Mouse (Mus musculus): ENCODE data around the gene Bche. TPM values are rescaled to one million over a fixed set of nuclear protein-coding genes. Genes with fewer than 3 reads are reported as not detected.
A peak's percentile ranks its signal among the peaks of the same experiment; 100 is the strongest.

Bche gene
- 3.6 and 4.3 TPM in 2 replicates for polyA plus RNA-seq (2016; fragmentation: Nextera tagmentation; extraction: Ambion mirVana)

DNA sequence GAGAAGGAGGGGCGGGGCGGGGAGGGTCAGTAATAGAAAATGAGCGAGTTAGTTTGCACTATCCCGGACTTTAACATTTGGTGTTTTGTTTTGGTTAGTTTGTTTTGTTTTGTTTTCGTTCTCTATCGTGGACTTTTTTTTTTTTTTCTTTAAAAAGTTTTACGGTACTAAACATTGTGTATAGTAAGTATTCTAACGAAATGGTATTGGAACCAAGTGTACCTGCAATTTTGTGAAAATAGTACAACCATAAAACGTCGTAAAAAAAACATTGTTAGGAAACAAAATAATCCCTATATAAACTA, at the start of gene Bche:
Gene Bche, minus strand, starts transcription at position 6 of the 305 bp plus-strand sequence.
- 26% methylated on average over 10 of the region's 10 CpGs for WGBS
- DNase-seq (ENCODE audit: low spot score), result no peak
- peak within 1 kb of the TSS; percentile 56 for H3K4me3 ChIP-seq
- H3K36me3 ChIP-seq, result no peaks in the 10 kb centered on the region
- peak within 1 kb of the TSS; percentile 82 for H3K27ac ChIP-seq (replicated peaks)
- H3K4me1 ChIP-seq, result no peaks in the 10 kb centered on the region
- H3K9me3 ChIP-seq (replicated peaks), result no peaks in the 10 kb centered on the region
- H3K27me3 ChIP-seq (ENCODE audit: low read depth, poor library complexity, severe bottlenecking), result no peaks in the 10 kb centered on the region

DNA sequence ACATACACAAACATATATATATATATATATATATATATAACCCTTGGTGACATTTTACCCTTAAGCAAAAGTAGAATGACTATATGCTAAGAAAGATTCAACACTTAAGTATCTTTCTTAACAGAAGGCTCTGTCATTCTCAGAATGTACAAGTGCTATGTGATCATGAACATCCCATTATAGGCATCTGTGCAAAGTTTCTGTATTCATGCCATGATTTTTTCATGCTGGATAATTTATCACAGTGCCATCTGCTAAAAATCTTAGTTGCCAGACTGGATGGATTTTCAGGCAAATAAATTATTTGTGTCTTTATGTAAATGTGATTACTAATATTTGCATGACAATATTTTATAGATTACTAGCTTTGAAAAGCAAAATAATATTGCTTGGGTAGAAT, 33.8 kb upstream of the Bche start:
- H3K4me3 ChIP-seq, result no peak overlapping the region
- no peaks in the 10 kb centered on the region for H3K9me3 ChIP-seq (replicated peaks)
- DNase-seq (ENCODE audit: low spot score), result no peak
- no peaks in the 10 kb centered on the region for H3K4me1 ChIP-seq
- no peaks in the 10 kb centered on the region for H3K27me3 ChIP-seq (ENCODE audit: low read depth, poor library complexity, severe bottlenecking)
- H3K36me3 ChIP-seq, result no peaks in the 10 kb centered on the region
- no peak overlapping the region for H3K27ac ChIP-seq (replicated peaks)

DNA sequence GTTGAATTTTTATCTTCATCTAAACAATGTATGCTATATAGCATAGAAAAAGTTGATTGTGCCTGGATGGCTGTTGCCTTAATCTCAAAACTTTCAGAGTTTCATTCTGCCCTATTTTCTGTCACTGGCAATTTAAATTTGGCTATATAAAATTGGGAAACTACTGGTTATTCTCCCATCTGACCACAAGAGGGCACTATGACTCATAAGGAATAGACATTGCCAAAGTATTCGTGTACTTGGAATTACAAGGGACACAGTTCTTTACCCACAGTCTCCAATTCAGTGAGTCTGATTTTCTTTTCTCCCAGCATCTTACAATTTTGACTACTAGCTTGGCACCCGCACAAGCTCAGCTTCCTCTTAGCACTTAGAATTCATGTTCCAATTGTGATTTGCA, 23.5 kb upstream of the Bche start:
- 49% methylated on average over 2 of the region's 2 CpGs for WGBS
- no peak overlapping the region for H3K27ac ChIP-seq (replicated peaks)
- no peaks in the 10 kb centered on the region for H3K4me1 ChIP-seq
- no peaks in the 10 kb centered on the region for H3K27me3 ChIP-seq (ENCODE audit: low read depth, poor library complexity, severe bottlenecking)
- H3K36me3 ChIP-seq, result no peaks in the 10 kb centered on the region
- DNase-seq (ENCODE audit: low spot score), result no peak
- H3K4me3 ChIP-seq, result no peak overlapping the region
- no peaks in the 10 kb centered on the region for H3K9me3 ChIP-seq (replicated peaks)

DNA sequence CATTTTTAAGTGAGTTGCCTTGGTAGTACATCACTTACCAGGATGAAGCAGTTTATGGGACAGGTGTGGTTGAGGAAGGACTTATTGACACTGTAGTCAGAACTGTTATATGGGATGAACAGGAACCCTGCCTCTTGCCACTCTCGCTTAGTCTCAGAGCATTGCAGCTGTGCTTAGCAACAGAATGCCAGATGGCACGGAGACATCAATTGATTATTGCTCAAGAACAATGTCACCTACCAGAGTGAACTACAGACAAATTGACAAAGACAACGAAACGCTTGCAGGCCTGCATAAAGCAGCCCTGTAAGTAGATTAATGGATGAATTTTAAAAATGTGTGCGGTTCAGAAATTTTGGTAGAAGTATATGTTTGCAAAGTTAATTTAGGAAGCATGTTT, 21.3 kb upstream of the Bche start:
- H3K9me3 ChIP-seq (replicated peaks), result no peaks in the 10 kb centered on the region
- H3K4me1 ChIP-seq, result no peaks in the 10 kb centered on the region
- no peak overlapping the region for H3K27ac ChIP-seq (replicated peaks)
- H3K36me3 ChIP-seq, result no peaks in the 10 kb centered on the region
- WGBS, result 81% methylated on average over 5 of the region's 5 CpGs
- H3K27me3 ChIP-seq (ENCODE audit: low read depth, poor library complexity, severe bottlenecking), result no peaks in the 10 kb centered on the region
- no peak for DNase-seq (ENCODE audit: low spot score)
- no peak overlapping the region for H3K4me3 ChIP-seq

DNA sequence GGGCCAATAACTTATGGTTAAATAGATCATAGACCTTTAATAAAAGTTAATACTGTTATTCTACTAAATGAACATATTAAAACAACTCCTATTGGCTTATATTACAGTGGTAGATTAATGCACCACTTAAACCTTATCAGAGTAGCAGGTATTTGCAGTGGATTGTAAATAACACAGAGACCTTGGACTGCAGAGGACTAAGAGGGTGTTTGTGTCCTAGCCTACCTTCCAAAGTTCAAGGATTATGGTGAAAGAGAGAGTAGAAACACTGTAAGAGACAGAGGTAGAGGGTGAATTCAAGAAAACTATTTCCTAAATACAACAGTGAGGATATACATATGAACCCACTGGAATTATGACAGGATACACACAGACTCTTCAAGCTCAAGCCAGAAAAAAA, 17.5 kb upstream of the Bche start:
- Histone ChIP-seq H3K4me1 (no peaks in the 10 kb centered on the region), H3K9me3 (replicated peaks) (no peaks in the 10 kb centered on the region), H3K36me3 (no peaks in the 10 kb centered on the region), H3K4me3 (no peak overlapping the region), H3K27ac (replicated peaks) (no peak overlapping the region), H3K27me3 (ENCODE audit: low read depth, poor library complexity, severe bottlenecking) (no peaks in the 10 kb centered on the region)
- DNase-seq (ENCODE audit: low spot score), result no peak

DNA sequence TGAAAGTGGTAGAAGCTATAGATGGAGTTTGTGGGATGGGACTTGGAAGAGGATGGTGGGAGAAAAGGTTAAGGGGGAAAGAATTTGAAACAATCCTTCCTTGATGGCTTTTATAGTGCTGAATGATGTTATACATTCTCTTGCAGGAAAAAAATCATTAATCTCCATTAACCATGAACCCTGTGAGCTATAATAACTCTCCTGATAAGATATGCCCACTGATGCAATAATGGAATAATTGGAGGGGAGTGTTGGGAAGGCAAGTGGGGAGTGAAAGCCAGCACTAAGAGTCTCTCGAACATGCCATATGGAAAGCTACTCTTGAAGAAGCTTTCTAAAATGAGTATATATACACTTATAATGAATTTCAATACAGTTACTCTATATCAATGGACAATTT, 16.7 kb upstream of the Bche start:
- no peak for DNase-seq (ENCODE audit: low spot score)
- H3K4me1 ChIP-seq, result no peaks in the 10 kb centered on the region
- no peak overlapping the region for H3K27ac ChIP-seq (replicated peaks)
- no peaks in the 10 kb centered on the region for H3K9me3 ChIP-seq (replicated peaks)
- H3K36me3 ChIP-seq, result no peaks in the 10 kb centered on the region
- H3K27me3 ChIP-seq (ENCODE audit: low read depth, poor library complexity, severe bottlenecking), result no peaks in the 10 kb centered on the region
- 89% methylated on average over 1 of the region's 1 CpGs for WGBS
- no peak overlapping the region for H3K4me3 ChIP-seq

DNA sequence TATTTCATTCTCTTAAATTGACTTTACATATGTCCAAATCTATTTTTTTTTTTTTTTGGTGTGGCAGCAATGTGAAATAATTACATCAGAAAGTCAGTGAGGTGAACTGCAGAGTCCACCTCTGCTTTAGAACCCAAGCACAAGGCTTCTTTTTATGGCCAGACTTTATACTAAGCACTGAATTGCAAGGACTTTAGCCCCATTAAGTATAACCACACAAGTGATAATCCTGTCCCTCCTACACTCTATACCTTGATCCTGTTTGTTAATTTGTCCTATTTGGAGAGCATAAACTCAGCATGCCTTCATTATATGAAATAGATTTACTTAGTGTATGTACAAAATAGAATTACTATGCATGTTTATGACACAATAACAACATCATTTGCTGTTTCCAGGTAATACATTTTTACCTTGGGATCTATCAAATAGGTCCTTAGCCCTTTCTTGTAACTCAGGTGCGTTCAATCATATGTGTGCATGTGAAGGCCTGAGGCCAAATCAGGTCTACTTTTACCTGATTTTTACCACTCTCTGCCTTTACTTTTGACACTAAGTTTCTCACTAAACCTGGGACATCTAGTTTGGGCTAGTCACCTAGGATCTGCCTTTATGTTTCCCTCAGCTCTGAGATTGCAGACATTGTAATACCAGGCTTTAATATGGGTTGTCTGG, 9.5 kb upstream of the Bche start:
- no peaks in the 10 kb centered on the region for H3K27me3 ChIP-seq (ENCODE audit: low read depth, poor library complexity, severe bottlenecking)
- 94% methylated on average over 1 of the region's 1 CpGs for WGBS
- no peaks in the 10 kb centered on the region for H3K36me3 ChIP-seq
- H3K4me3 ChIP-seq, result no peak overlapping the region
- no peaks in the 10 kb centered on the region for H3K4me1 ChIP-seq
- no peak overlapping the region for H3K27ac ChIP-seq (replicated peaks)
- no peak for DNase-seq (ENCODE audit: low spot score)
- H3K9me3 ChIP-seq (replicated peaks), result no peaks in the 10 kb centered on the region

DNA sequence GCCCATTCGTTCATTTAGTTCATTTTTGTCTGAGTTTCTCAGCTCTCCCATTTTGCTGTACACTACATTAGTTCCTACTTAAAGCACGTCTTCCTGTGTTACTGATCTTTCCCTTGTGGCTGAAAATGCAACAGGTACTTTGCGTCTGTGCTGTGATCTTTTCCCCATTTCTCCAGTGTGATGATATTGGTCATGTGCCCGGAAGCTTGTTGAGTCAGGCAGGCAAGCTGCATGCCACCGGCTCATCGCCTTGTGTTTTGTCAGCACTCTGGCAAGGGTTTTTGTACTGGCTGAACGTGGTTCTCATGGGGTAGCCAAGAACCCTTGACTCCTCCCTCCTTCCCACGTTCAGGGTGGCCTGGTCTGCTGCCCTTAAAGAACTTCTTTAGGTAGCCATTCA, 1.7 kb upstream of the Bche start:
- no peak for DNase-seq (ENCODE audit: low spot score)
- no peak overlapping the region for H3K4me3 ChIP-seq
- no peaks in the 10 kb centered on the region for H3K27me3 ChIP-seq (ENCODE audit: low read depth, poor library complexity, severe bottlenecking)
- 84% methylated on average over 8 of the region's 8 CpGs for WGBS
- H3K36me3 ChIP-seq, result no peaks in the 10 kb centered on the region
- H3K4me1 ChIP-seq, result no peaks in the 10 kb centered on the region
- H3K9me3 ChIP-seq (replicated peaks), result no peaks in the 10 kb centered on the region
- H3K27ac ChIP-seq (replicated peaks), result no peak overlapping the region

DNA sequence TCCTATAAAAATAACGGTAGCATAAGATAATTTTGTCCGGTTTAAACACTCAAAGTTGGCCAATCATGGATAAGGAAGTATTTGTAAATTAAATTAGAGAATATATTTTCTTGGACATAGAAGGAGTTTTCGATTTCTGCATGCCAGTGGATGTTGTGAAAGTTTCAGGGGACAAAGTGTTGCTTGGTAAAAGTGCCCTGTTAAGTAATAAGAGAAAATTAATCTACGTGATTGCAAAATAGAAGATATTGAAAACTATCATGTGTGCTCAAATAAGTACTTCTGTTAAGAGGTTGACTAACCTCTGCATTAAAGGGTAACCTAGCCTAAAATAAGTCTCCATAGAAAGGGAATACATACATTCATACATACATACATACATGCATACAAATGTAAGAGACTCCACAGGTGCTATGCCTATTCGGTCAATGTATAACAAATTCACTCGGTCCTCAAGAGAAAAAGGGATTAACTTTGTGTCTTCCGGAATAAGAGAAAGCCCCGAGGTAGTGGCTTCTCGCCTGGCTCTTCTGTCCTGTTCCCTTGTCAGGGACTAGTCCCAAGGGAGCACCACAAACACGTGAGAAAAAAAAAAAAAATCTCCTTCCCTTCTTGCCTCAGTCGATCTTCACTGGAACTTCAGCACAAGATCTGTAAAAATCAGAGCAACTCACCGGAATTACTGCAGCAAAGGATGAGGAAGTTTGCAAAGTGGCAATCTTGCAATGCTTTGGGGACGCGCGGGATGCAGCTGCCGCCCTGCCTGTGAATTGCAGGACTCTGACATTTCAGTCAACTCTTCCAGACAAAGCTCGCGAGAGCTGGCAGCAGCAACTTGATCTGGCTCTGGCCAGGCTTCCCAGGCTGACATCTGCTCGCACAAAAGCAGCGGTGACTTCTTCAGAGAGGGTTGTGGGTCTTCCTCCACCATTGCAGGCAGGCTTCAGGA, 480 bp downstream of the Bche start:
- H3K4me3 ChIP-seq, result peak overlapping the region; percentile 56
- peak overlapping the region; percentile 82 for H3K27ac ChIP-seq (replicated peaks)
- no peaks in the 10 kb centered on the region for H3K27me3 ChIP-seq (ENCODE audit: low read depth, poor library complexity, severe bottlenecking)
- 19% methylated on average over 20 of the region's 20 CpGs for WGBS
- H3K36me3 ChIP-seq, result no peaks in the 10 kb centered on the region
- no peaks in the 10 kb centered on the region for H3K9me3 ChIP-seq (replicated peaks)
- H3K4me1 ChIP-seq, result no peaks in the 10 kb centered on the region
- peak; percentile 88 for DNase-seq (ENCODE audit: low spot score)

DNA sequence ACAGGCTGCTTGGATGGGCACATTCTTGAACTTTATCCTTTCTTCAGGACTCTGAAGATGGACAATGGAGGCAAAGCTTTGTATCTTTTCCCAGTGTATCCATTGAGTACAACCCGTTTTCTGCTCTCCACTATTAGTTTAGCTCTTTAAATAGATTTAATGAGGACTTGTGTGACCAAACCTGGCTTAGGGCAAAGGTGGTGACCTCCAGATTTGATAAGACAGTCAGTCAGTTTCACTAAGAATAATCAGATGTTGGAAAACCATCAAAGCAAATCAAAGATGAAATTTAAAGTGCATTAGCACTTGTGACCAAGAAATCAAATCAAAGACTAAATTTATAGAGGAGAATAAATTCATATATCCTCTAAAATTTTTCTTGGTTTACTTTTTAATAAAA, 1.7 kb downstream of the Bche start:
- no peak overlapping the region for H3K27ac ChIP-seq (replicated peaks)
- no peaks in the 10 kb centered on the region for H3K9me3 ChIP-seq (replicated peaks)
- WGBS, result 33% methylated on average over 1 of the region's 1 CpGs
- DNase-seq (ENCODE audit: low spot score), result no peak
- H3K4me3 ChIP-seq, result no peak overlapping the region
- H3K27me3 ChIP-seq (ENCODE audit: low read depth, poor library complexity, severe bottlenecking), result no peaks in the 10 kb centered on the region
- H3K36me3 ChIP-seq, result no peaks in the 10 kb centered on the region
- no peaks in the 10 kb centered on the region for H3K4me1 ChIP-seq

DNA sequence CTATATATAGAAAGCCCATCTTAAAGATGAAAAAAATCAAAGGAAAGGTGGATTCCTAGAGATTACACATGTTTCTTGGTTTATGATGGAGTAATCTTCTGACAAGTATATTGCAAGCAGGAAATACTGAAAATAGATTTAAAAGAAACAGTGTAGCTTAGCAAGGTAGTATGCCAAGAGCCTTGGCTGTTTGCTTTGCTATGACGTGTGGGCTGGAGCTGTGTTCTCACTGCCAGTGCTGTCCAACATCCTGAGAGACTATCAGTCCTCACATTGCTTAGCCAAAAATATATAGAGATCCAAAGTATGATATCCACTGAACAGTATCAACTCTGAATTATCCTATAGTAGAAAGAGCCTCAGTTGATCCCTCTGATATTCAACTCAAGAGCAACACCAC, 9.3 kb downstream of the Bche start:
- no peaks in the 10 kb centered on the region for H3K36me3 ChIP-seq
- no peaks in the 10 kb centered on the region for H3K9me3 ChIP-seq (replicated peaks)
- WGBS, result 96% methylated on average over 1 of the region's 1 CpGs
- no peak overlapping the region for H3K4me3 ChIP-seq
- no peaks in the 10 kb centered on the region for H3K4me1 ChIP-seq
- H3K27me3 ChIP-seq (ENCODE audit: low read depth, poor library complexity, severe bottlenecking), result no peaks in the 10 kb centered on the region
- H3K27ac ChIP-seq (replicated peaks), result no peak overlapping the region
- DNase-seq (ENCODE audit: low spot score), result no peak

DNA sequence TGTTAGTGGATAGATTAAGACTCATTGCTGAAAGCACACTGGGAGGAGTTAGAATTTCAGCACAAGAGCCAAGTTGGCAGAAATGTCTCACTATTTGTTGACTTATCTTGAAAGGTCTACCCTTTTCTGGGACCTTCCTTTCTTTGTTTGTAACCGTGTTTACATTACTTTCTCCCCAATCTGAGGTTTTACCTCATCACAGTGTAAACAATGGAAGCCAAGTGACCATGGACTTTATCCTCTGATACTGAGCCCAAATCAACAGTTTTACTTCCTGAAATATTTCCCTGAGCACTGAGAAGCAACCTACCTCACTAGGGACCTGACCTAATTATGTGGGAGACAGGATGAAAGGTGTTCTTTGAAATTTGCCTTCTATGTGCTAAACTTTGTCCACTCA, 34.9 kb downstream of the Bche start:
- no peaks in the 10 kb centered on the region for H3K9me3 ChIP-seq (replicated peaks)
- H3K4me1 ChIP-seq, result no peaks in the 10 kb centered on the region
- 77% methylated on average over 1 of the region's 1 CpGs for WGBS
- no peaks in the 10 kb centered on the region for H3K36me3 ChIP-seq
- H3K4me3 ChIP-seq, result no peak overlapping the region
- no peaks in the 10 kb centered on the region for H3K27me3 ChIP-seq (ENCODE audit: low read depth, poor library complexity, severe bottlenecking)
- no peak for DNase-seq (ENCODE audit: low spot score)
- H3K27ac ChIP-seq (replicated peaks), result no peak overlapping the region

DNA sequence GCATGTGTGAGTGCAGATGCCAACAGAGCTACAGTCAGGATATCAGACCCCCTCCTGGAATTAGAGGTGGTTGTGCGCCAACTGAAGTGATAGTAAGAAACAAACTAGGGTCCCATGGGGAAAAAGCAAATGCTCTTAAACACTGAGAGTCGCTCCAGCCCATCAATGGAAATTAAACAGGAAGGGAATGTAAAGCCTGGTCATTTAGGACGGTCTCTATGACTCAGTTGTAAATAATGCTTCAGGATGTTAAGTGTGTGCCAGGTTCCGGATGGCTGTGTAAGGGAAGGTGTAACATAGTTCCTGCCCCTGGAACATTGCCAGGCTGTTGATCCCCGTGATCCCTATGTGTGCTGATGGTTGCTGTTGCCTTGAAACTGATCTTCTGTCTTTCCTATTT, 40.0 kb downstream of the Bche start:
- 89% methylated on average over 5 of the region's 5 CpGs for WGBS

More for the DNA sequence above, 40.0 kb downstream of the Bche start:
- H3K36me3 ChIP-seq, result no peaks in the 10 kb centered on the region
- no peaks in the 10 kb centered on the region for H3K9me3 ChIP-seq (replicated peaks)
- H3K27me3 ChIP-seq (ENCODE audit: low read depth, poor library complexity, severe bottlenecking), result no peaks in the 10 kb centered on the region
- no peak for DNase-seq (ENCODE audit: low spot score)
- H3K4me3 ChIP-seq, result no peak overlapping the region
- no peaks in the 10 kb centered on the region for H3K4me1 ChIP-seq
- no peak overlapping the region for H3K27ac ChIP-seq (replicated peaks)

All from midbrain, embryonic 10.5 days (tissue).